Mouse (Mus musculus) 416B (cell line): ENCODE results near the gene Usp35.
A peak's percentile ranks its signal among the peaks of the same experiment; 100 is the strongest.

Experiments used
- DNase-seq: peaks from one replicate; pipeline ENCODE4 v3.0.0; 2011; ENCODE audit warnings: low read depth

Usp35 gene

DNA sequence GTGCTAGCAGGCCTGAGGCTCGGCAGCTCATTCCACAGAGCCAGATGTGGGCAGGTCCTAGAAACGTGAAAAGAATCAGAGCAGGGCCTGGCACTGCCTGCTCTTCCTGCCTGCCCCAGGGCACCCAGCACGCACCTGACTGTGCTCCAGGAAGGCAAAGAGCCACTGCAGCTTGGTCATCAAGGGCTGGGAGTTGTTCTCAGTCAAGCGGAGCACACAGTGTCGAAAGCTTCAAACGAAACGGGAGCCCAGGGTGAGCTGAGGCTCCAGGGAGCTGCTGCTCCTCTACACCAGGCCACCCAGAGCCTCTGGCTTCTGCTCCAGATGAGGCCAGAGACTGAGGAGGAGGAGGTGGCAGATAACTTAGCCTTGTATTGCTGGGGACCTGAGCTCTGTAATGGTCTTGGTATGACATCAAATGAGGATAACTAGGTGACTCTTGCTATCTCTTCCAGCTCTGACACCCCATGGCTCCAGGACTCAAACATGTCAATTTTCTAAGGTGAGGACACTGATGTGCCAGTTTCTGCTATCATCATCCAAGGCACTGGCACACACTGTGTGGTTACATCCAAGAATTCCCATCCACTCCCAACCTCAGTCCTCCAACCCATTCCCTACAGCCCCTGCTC lies 18.3 kb downstream of the Usp35 start:
- no peak for DNase-seq

DNA sequence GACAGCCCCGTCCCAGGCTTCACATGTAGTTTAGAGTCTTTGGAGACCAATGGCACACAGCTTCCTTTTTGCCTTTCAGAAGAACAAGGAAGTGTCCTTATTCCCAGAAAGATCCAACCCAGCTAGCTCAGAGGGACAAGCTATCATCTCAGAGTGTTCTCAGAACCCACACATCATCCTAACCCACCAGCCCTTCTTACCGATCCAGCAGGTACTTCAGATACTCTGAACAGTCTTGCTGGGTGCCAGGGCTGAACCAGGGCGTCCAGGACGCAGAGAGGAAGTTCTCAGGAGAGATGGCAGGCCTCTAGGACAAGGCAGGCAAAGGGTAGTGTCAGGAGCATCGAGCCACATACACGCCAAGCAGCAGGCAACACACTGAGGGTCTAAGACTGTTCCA lies 19.0 kb downstream of the Usp35 start:
- no peak for DNase-seq

DNA sequence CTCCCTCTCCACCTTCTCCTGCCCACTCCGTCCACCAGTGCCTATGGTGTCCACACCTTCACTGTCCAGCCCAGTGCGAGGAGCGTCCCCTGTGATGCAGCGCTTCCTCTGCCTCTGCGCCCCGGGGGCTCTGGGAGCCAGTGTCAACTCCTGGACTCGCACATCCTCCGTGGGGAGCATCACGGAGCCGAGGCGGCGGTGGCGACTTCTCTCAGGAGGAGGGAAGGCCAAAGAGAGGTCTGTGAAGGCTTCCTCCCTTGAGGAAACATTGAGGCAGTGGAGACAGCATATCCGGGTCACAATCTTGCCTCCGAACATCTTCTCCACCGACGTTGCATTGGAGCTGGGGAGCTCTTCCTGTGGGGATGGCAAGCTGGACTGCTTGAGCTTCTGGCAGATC lies 19.6 kb downstream of the Usp35 start:
- DNase-seq = no peak

DNA sequence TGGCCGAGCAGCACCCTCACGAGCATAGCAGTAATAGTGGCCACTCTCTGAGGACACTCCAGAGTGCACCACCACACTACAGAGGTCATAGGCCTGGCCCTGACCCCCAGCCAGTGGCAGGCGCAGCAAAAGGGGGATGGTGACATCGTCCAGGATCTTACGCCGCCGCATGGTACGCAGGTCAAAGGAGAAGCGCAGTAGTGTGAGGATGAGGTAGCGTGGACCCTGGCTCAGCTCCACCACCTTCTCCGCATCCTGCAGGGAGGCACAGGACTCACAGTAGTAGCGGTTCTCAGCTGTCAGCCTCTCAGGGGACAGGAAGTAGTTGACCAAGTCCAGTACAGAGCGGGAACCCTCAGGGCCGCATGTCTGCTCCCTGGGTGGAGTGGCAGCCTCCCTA lies 20.2 kb downstream of the Usp35 start:
- no peak for DNase-seq

DNA sequence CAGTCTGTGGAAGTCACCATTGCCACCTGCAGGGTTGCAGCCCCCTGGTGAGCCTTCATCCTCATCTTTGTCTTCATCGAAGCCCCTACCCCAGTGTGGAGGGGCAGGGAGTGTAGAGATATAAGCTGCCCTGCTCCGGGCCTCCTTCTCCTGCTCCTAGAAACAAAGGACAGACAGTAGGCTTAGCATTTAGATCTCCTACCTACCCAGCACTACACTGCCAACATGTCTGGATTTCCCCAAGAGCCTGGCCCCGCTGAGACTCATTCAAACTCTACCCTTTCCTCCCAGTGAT lies 21.5 kb downstream of the Usp35 start:
- no peak for DNase-seq

DNA sequence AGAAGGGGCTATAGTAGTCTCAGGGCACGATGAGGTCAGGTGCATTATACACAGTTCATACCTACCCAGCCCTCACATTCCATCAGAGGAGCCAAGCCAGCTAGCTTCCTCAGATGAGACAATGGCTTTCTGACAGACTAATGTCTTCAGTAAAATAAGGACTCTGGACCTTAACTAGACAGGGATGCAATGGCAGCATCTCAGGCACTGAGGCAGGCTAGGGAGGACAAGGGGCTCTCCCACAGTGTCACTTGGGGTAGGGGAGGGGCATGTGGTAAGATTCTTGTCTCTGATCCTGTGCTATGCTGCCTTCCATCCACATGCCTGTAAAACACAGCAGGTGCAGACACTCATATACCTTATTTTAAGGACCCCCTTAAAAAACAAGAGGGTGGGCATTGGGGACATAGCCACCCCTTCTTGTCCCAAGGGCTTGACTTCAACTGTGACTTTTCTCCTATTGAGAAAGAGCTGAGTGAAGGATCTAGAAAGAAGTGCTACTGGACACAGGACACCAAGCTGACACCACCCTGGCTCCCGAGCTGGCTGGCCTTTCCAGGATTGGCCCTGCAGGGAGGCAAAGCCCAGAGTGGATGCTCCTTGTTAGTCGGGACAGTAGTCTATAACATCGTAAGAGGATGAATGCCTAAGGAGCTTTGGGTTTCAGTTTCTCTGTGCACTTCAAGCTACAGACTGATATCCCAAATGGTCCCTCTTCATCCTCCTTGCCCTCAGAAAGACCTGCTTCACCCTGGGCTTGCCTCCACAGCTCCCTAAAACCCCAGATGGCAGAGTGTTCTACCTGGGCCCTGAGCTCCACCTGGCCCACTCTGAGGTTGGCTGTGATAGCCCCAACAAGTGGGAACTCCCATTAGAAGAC lies 22.1 kb downstream of the Usp35 start:
- no peak for DNase-seq

DNA sequence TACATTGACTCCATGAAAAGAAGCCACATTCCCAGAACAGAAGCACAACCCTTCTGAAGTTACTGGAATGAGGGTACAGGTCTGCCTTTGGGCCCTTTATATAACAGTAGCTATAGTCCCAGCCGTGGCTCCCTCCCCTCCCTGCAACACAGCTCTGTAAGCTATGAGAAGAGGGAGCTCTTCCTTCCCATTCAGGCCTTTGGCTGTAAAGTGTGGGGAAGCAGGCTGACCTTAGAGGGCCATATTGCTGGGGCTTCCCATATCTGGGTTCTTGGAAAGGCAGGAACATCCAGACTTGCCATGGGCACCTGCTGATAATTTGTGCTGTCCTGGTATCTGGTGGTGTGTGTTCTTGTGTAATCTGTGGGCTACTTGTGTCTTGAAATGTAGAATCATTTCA lies 24.3 kb downstream of the Usp35 start:
- DNase-seq = no peak

DNA sequence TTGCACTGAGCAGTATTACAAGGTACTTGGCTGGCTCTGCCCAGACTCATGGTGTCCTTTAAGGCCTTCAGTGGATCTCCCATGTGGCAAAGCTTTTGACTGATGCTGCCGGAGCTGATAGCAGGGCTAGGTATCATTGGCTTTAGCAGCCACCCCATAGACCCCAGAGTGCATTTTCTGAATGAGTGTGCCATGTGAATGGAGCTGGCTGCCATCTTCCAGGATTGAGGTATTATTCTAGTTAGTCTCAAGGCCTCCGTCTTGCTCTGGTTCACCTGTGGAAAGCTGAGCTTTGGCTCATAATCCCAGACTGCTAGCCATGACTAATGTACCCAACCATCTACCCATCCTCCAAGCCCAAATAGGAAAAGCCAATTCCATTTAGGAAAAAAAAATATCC lies 25.0 kb downstream of the Usp35 start:
- no peak for DNase-seq

DNA sequence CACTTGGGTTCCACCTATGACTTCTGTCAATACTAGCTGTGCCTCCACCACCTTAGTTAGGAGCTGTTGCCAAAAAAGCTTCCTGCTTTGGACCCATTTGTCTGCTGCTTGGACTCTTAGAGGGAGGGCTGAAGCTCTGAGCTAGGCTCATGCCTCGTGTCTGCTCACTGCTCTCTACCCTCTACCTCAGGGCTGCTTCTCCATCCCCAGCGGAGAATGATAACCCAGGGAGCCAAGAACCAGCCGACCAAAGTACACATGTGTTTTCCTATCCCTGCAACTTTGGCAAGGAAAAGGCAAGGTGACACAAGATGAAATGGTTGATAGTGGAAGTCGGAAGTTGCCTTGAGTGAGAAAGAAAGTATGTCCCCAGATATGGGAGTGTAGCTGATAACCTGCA lies 26.6 kb downstream of the Usp35 start:
- DNase-seq = no peak

DNA sequence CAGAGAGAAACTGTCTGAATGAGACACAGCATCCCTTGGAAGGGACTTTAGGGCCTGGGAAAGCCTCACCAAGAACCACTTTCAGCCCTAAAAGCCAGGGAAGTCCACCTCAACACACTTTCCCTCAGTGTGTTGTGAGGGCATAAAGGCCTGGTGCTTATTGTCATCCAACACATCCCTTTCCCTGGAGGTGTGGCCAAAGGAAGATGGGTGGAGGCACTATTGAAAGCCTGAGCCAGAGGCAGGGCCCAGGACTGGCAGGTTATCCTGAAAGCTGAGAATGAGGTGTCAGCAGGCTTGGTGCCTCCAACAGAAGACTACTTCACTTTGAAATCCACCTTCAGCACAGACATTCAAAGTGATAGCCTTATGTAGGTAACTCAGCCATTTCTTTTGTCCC lies 27.3 kb downstream of the Usp35 start:
- no peak for DNase-seq

DNA sequence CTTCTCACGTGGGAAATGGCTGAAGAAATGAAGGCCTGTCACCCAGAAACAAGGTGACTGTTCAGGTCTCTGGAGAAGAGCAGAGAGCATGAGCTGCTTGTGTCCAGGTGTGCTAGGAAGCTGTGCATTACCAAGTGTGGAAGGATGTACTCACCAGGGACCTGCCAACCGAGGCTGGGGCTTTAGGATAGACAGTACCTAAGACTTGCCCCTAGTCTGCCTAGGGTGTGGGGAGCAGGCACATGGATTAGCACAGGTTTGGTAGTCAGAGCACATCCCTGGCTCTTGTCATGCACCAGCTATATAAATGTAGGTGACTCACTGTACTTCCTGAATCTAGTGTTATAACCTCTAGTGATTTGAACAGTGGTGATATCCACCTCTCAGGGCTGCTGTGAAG lies 28.2 kb downstream of the Usp35 start:
- no peak for DNase-seq

DNA sequence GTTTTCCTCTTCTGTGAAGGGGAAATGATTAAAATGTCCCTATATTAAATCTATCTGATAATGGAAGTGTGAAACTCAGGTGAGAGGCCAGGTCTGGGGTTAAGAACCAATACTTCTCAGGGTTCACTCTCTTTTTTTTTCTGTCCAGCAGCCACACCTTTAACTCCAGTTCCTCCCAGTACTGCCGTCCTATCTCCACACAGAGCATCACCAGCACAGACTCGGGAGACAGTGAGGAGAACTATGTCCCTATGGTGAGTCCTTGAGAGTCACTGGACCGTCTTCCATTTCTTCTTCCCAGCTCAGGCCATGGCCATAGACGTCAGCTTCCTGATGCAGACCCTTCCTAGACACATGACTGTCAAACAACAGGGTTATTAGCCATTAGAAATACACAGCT lies 28.9 kb downstream of the Usp35 start:
- no peak for DNase-seq

DNA sequence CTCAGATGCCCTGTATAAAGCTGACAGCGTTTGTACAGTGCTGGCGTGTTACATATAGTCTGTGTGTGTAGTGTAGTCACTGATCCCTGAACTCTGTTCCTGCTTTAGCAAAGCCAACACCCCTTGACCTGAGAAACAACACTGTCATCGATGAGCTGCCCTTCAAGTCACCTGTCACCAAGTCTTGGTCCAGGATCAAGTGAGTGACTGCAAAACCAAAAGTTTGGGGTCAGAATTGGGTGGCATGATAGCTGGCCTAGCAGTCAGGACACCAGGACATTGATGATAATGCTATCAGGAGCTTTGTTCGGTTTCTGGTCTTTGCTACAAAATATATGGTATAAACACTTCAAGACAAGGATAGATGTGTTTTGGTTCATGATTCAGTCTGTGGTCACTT lies 29.6 kb downstream of the Usp35 start:
- no peak for DNase-seq

DNA sequence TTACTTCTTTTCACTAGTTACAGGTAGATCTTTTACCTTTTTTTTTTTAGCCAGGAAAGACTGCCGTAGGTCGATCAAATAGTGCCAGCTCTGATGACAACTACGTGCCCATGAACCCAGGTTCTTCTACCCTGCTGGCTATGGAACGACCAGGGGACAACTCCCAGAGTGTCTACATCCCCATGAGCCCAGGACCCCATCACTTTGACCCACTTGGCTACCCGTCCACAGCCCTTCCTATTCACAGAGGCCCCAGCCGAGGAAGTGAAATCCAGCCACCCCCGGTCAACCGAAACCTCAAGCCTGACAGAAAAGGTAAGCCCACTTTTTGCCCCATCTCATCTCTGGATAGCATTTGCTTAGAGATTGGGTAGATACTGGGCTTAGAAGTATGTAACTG lies 30.5 kb downstream of the Usp35 start:
- DNase-seq = no peak

DNA sequence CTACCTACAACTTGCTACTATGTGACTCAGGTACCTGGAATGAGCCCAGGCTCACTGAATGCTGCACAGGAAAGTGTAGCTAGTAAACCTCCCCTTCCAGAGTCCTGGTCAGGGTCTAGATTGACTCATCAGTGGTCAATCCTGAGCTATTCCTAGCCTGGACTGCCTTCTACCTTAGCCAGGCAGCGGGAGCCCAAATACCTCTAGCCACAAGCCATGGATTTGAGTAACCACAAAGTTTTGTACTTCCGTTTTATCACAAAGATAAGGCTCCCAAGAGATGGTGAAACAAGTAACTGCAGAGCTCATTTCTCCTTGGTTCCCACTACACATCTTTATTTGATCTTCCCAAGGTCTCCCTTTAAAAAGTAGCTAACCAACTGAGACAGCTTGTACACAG lies 30.9 kb downstream of the Usp35 start:
- DNase-seq = peak; percentile 15

DNA sequence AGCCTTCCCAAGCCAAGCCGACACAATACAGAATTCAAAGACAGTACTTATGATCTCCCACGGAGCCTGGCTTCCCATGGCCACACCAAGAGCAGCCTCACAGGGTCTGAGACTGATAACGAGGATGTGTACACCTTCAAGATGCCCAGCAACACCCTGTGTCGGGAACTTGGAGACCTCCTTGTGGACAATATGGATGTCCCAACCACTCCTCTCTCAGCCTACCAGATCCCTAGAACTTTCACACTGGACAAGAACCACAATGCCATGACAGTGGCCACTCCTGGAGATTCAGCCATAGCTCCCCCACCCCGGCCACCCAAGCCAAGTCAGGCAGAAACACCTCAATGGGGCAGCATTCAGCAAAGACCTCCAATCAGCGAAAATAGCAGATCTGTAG lies 32.9 kb downstream of the Usp35 start:
- DNase-seq = no peak

DNA sequence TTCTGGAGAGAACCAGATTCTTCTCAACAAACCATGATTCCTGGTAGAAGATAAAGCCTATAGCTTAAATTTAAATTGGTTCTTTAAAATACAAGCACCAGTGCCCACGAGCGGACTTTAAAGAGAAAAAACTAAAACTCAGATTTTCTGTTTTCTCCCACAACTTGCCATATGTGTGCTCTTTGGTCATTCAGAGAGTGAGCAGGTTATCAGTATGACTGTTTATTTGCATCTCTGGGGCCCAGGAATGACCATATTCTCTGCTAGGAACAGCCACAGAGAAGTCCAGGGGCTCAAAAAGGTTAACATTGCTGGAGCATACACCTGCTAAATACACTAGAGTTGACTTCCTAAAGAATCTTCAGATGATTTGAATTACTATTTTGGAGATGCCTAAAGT lies 33.5 kb downstream of the Usp35 start:
- no peak for DNase-seq

DNA sequence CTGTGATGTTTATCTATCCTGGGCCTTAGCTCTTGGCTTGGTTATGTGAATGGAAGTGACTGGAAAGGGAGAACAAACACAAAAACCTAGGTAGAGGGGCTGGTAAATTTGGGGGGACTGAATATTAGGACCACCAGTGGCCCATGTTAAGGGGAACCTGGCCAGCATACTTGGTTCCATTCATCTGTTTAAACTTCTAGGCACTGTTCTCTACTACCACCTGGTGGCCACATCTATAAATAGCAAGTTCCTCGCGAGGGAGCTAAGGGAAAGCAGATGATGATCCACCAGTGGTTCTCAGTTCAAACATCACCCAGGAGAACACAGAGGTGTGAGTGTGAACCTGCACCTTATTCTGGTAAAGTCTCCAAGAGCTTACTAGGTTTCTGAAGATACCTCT lies 34.4 kb downstream of the Usp35 start:
- DNase-seq = peak; percentile 71

DNA sequence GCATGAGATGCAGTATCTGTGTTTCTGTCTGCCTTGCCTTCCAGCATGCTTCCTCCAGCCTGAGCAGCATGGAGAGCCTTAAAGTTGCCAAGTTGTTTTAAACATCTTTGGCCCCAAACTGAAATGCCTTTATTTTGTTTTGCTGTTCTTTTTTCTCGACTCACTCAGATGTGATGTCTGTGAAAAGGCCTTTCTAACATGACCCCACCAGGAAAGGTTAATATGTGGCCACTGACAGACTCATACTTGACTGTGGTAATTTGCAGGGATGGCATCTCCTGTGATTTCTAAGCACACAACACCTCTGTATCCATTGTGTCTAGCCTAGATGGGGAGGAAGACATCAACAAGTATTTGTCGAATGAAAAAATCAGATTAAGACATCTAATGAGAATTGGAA lies 34.8 kb downstream of the Usp35 start:
- no peak for DNase-seq

DNA sequence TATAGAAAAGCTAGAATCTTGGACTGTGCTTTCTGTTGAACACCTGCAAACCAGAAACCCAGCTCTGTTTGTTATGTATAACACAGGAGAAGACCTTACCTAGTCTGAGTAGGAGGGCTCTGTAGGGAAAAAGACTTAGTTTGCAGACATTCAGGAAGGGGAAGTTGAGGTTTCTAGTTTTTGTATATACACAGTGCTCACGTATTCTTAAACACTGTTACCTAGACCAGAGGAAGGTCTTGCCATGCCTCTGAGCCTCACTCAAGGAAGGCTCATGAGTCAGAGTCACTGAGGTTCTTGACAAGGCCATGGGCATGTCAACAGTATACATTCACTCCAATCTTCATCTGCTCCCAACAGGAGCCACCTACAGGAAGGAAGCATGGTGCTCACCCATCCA lies 60.8 kb downstream of the Usp35 start:
- DNase-seq = peak; percentile 71

DNA sequence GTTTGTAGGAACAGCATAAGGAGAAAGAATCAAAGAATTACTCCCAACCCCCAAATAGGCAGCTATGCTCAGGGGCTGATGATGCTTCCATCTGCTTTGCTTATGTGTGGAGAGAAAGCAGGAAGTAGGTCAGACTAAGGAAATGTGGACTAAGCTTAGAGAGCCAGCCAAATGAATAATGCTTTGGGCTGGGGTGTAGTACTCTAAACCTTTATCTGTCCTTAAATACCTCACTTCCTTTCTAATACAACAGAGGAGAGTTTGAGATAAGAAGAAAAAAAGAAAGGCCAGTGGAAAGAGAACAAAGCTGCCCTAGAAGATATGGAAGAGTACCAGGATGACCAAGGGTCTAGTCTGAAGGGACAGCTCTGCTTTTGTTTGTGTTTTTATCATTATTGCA lies 61.5 kb downstream of the Usp35 start:
- peak; percentile 92 for DNase-seq

DNA sequence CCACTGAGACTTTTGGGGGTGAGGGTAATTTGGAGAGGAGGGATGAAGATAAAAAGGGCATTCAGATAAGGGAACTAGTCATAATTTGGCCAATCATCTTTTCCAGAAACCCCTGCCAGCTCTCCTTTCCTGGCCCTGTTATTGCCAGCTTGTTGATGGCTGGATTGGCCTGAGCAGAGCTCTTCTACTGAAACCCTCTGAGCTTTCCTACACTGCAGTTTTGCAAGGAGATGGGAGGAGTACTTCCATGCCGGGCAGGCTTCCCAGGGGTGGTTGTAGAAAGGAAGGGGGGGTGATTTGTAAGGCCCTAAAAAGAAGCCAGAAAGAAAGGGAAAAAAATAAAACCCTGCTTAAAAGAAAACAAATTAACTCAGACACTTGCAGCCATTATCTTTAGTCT lies 69.3 kb downstream of the Usp35 start:
- DNase-seq = no peak
